Mouse (Mus musculus): ENCODE data around the gene Nhsl1.

DNA sequence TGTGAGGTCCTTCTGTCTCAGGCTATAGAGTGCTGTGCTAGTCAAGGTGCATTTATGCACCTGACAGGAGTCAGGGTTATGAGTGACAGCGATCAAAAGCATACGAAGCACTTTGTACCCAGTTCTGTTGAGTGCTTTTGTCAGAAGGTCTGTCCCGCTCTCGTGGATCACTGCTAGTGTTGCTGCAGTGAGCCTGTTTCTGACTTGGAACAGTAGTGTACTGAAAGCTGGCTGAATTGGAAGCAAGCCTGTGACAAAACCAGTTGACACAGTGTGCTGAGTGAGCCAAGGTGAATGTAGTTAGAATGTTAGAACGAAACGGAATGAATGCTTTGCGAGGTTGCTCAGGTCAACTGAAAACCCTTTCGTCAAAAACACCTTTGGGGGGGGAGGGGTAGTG lies 82.2 kb downstream of the Nhsl1 start:
- TF ChIP-seq POLR2A (IDR thresholded peaks at IDR 0.05; ENCODE audit: extremely low read depth, insufficient read depth, low read length), result no peak
- no peak for TF ChIP-seq CTCF (IDR thresholded peaks at IDR 0.05; ENCODE audit: extremely low read depth, insufficient read depth, low read length)

Measured in cortical plate, adult 2 months (tissue).